Mouse (Mus musculus): ENCODE data around the gene Cfap100. TPM values are rescaled to one million over a fixed set of nuclear protein-coding genes. Genes with fewer than 3 reads are reported as not detected.

Gene Cfap100
- polyA plus RNA-seq, 1 experiment from 2014 or later: 6.9 TPM

GRCm38 (mm10) chr6:90422565-90422964 is 6.0 kb downstream of the Cfap100 start:
- peaks cover 10% of the 10 kb centered on the region for H3K4me1 ChIP-seq (replicated peaks)
- ATAC-seq (ENCODE audit: low FRiP score): peak; percentile 87
- WGBS: 3% methylated on average over 14 of the region's 14 CpGs
- H3K27me3 ChIP-seq: peaks cover 15% of the 10 kb centered on the region
- peak overlapping the region; percentile 44 for H3K27ac ChIP-seq
- H3K4me3 ChIP-seq: peak overlapping the region; percentile 23
- peak overlapping the region; percentile 46 for H3K4me2 ChIP-seq
- no peaks in the 10 kb centered on the region for H3K36me3 ChIP-seq
- H3K9me3 ChIP-seq: no peaks in the 10 kb centered on the region
- H3K9ac ChIP-seq: peak overlapping the region; percentile 29; the same call in 1 of the 2 replicates

DNA sequence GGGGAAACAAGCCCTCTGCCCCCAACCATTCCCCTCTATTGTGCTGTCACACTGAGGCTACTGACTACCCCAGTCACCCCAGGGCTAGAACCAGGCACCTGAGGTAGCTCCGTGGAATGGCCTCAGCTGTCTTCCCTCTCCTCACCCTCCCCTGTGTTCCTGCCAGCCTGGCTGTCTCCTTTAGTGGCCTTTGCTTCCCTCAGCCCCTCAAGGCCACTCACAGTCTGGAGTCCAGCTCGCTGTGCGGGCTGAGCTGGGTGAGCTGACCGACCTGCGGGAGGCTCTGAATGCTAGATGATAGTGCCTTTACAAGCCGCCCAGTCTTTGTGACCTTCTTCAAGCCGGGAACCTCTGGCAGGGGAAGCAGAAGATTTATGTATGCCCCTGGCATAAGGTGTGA is 16.7 kb downstream of the Cfap100 start:
- H3K9me3 ChIP-seq: no peaks in the 10 kb centered on the region

GRCm38 (mm10) chr6:90410972-90411371 is 17.6 kb downstream of the Cfap100 start:
- ATAC-seq (ENCODE audit: low FRiP score): no peak
- Histone ChIP-seq H3K9ac (no peak overlapping the region), H3K9me3 (no peaks in the 10 kb centered on the region), H3K4me1 (replicated peaks) (no peaks in the 10 kb centered on the region), H3K4me2 (no peak overlapping the region), H3K27ac (no peak overlapping the region), H3K4me3 (no peak overlapping the region), H3K27me3 (no peaks in the 10 kb centered on the region), H3K36me3 (peaks cover 8% of the 10 kb centered on the region)
- 90% methylated on average over 1 of the region's 1 CpGs for WGBS

More for the DNA sequence above, 16.7 kb downstream of the Cfap100 start:
- H3K4me1 ChIP-seq (replicated peaks): no peaks in the 10 kb centered on the region
- no peaks in the 10 kb centered on the region for H3K36me3 ChIP-seq
- no peaks in the 10 kb centered on the region for H3K27me3 ChIP-seq
- H3K9ac ChIP-seq: no peak overlapping the region
- ATAC-seq (ENCODE audit: low FRiP score): no peak
- no peak overlapping the region for H3K4me2 ChIP-seq
- WGBS: 83% methylated on average over 7 of the region's 7 CpGs
- no peak overlapping the region for H3K4me3 ChIP-seq
- H3K27ac ChIP-seq: no peak overlapping the region

- H3K4me2 ChIP-seq: no peak overlapping the region
- no peak overlapping the region for H3K4me3 ChIP-seq
- no peak overlapping the region for H3K9ac ChIP-seq
- no peak overlapping the region for H3K27ac ChIP-seq
- no peak for ATAC-seq (ENCODE audit: low FRiP score)
- no peaks in the 10 kb centered on the region for H3K4me1 ChIP-seq (replicated peaks)
- H3K36me3 ChIP-seq: peaks cover 32% of the 10 kb centered on the region
- no peaks in the 10 kb centered on the region for H3K27me3 ChIP-seq
- no peaks in the 10 kb centered on the region for H3K9me3 ChIP-seq
These were observed 20.0 kb downstream of the Cfap100 start for GRCm38 (mm10) chr6:90408632-90409031.

DNA sequence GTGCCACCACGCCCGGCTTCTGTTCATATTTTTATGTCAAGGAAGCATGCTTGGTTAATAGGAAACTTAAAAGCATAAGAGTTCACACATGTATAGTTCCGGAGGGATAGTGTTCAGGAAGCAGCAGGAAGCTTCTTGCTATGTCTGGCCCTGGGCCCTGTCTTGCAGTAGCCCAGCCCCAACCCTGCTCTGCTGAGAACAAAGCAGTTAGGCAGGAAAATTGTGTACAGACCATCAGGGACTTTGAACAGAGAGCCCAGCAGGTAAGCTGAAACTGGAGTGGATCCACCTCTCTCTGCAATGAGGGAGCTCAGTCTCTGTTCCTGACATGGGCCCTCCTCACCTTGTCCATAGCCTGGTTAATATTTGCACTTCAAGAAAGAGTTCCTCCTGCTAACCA is 31.3 kb downstream of the Cfap100 start:
- WGBS: 83% methylated on average over 3 of the region's 3 CpGs
- Histone ChIP-seq H3K36me3 (peaks cover 69% of the 10 kb centered on the region), H3K9ac (no peak overlapping the region), H3K4me3 (no peak overlapping the region), H3K4me2 (no peak overlapping the region), H3K9me3 (no peaks in the 10 kb centered on the region), H3K4me1 (replicated peaks) (no peaks in the 10 kb centered on the region), H3K27me3 (no peaks in the 10 kb centered on the region), H3K27ac (no peak overlapping the region)
- ATAC-seq (ENCODE audit: low FRiP score): no peak

DNA sequence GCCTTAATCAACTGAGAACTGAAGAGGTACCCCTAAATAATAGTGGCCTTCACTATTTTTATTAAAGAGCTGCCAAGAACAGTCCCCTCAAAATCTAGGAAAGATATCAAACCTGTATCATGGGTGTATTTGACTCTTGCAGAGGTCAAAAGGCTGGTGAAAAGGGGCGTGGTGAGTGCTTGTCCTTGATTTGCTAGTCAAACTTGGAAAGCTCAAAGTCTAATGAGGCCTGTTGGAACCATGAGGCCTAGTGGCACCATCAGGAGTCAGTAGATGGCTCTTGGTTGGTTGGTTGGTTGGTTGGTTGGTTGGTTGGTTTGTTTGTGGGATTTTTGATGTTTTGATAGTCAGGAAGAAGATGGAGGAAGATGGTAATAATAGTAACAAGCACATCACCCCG is 32.8 kb downstream of the Cfap100 start:
- 94% methylated on average over 2 of the region's 2 CpGs for WGBS
- H3K27me3 ChIP-seq: no peaks in the 10 kb centered on the region
- no peak overlapping the region for H3K4me2 ChIP-seq
- H3K4me3 ChIP-seq: no peak overlapping the region
- no peaks in the 10 kb centered on the region for H3K9me3 ChIP-seq
- H3K36me3 ChIP-seq: peaks cover 69% of the 10 kb centered on the region
- H3K4me1 ChIP-seq (replicated peaks): no peaks in the 10 kb centered on the region
- H3K27ac ChIP-seq: no peak overlapping the region
- H3K9ac ChIP-seq: no peak overlapping the region
- ATAC-seq (ENCODE audit: low FRiP score): no peak

GRCm38 (mm10) chr6:90393948-90394347 is 34.6 kb downstream of the Cfap100 start:
- no peak overlapping the region for H3K27ac ChIP-seq
- H3K4me1 ChIP-seq (replicated peaks): no peaks in the 10 kb centered on the region
- 76% methylated on average over 3 of the region's 3 CpGs for WGBS
- H3K4me3 ChIP-seq: no peak overlapping the region
- H3K27me3 ChIP-seq: no peaks in the 10 kb centered on the region
- H3K9me3 ChIP-seq: no peaks in the 10 kb centered on the region
- ATAC-seq (ENCODE audit: low FRiP score): no peak
- H3K9ac ChIP-seq: no peak overlapping the region
- H3K4me2 ChIP-seq: no peak overlapping the region
- H3K36me3 ChIP-seq: peaks cover 67% of the 10 kb centered on the region

DNA sequence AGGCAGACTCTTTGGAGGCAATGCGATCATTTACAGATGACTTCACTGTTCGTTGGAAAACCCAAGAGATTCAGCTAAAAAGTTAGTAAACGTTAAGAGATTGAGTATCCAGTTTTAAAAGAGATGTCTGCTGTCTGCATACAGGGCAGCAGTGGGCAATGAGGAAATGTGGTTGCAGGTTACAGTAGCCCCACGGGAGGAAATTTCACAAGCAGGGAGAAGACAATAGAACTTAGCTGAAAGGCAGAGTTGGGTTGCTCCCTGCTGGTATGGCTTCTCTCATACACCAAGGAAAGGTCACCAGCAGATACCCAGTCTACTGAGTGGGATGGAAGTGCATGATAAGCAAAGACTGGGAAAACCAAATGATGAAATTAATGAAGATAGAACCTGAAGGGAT is 38.0 kb downstream of the Cfap100 start:
- Histone ChIP-seq H3K4me2 (no peak overlapping the region), H3K36me3 (peaks cover 80% of the 10 kb centered on the region), H3K4me1 (replicated peaks) (no peaks in the 10 kb centered on the region), H3K27me3 (no peaks in the 10 kb centered on the region), H3K27ac (no peak overlapping the region), H3K9ac (no peak overlapping the region), H3K9me3 (no peaks in the 10 kb centered on the region), H3K4me3 (no peak overlapping the region)
- WGBS: 82% methylated on average over 4 of the region's 4 CpGs
- ATAC-seq (ENCODE audit: low FRiP score): no peak

DNA sequence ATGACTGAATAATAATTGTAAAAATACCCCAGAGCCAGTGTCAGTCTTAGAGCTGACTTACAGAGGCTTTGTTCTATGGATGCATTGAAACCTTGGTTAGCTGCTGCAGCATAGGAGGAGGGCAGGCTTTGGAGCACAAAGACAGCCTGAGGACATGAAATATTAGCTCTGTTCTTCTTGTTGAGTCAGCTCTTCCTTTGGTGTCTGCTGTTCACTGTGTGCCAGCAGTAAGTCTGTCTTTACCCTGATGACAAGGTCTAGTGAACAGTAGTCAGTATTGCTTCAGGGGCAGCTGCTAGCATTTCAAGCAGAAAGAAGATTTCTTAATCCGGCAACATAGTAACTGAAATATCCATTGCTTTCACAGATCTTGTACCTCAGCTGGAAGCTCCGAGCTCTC is 47.1 kb downstream of the Cfap100 start:
- no peak overlapping the region for H3K27ac ChIP-seq
- H3K27me3 ChIP-seq: no peaks in the 10 kb centered on the region
- no peaks in the 10 kb centered on the region for H3K9me3 ChIP-seq
- H3K4me3 ChIP-seq: no peak overlapping the region
- H3K36me3 ChIP-seq: peaks cover 95% of the 10 kb centered on the region
- no peaks in the 10 kb centered on the region for H3K4me1 ChIP-seq (replicated peaks)
- H3K9ac ChIP-seq: no peak overlapping the region
- ATAC-seq (ENCODE audit: low FRiP score): no peak
- no peak overlapping the region for H3K4me2 ChIP-seq
- WGBS: 91% methylated on average over 2 of the region's 2 CpGs

- H3K9me3 ChIP-seq: no peaks in the 10 kb centered on the region
- H3K4me3 ChIP-seq: no peak overlapping the region
- H3K27ac ChIP-seq: no peak overlapping the region
- H3K27me3 ChIP-seq: no peaks in the 10 kb centered on the region
- peaks cover 95% of the 10 kb centered on the region for H3K36me3 ChIP-seq
- no peak for ATAC-seq (ENCODE audit: low FRiP score)
- WGBS: 94% methylated on average over 2 of the region's 2 CpGs
- H3K9ac ChIP-seq: no peak overlapping the region
- no peak overlapping the region for H3K4me2 ChIP-seq
- peaks cover 6% of the 10 kb centered on the region for H3K4me1 ChIP-seq (replicated peaks)
These were observed 50.9 kb downstream of the Cfap100 start for GRCm38 (mm10) chr6:90377708-90378107.

- peaks cover 27% of the 10 kb centered on the region for H3K4me1 ChIP-seq (replicated peaks)
- no peak for ATAC-seq (ENCODE audit: low FRiP score)
- no peaks in the 10 kb centered on the region for H3K9me3 ChIP-seq
- H3K9ac ChIP-seq: no peak overlapping the region
- no peak overlapping the region for H3K4me2 ChIP-seq
- peaks cover 64% of the 10 kb centered on the region for H3K36me3 ChIP-seq
- no peaks in the 10 kb centered on the region for H3K27me3 ChIP-seq
- H3K27ac ChIP-seq: no peak overlapping the region
- no peak overlapping the region for H3K4me3 ChIP-seq
- 96% methylated on average over 4 of the region's 4 CpGs for whole genome bisulfite sequencing
These were observed 54.0 kb downstream of the Cfap100 start for GRCm38 (mm10) chr6:90374647-90375046.

DNA sequence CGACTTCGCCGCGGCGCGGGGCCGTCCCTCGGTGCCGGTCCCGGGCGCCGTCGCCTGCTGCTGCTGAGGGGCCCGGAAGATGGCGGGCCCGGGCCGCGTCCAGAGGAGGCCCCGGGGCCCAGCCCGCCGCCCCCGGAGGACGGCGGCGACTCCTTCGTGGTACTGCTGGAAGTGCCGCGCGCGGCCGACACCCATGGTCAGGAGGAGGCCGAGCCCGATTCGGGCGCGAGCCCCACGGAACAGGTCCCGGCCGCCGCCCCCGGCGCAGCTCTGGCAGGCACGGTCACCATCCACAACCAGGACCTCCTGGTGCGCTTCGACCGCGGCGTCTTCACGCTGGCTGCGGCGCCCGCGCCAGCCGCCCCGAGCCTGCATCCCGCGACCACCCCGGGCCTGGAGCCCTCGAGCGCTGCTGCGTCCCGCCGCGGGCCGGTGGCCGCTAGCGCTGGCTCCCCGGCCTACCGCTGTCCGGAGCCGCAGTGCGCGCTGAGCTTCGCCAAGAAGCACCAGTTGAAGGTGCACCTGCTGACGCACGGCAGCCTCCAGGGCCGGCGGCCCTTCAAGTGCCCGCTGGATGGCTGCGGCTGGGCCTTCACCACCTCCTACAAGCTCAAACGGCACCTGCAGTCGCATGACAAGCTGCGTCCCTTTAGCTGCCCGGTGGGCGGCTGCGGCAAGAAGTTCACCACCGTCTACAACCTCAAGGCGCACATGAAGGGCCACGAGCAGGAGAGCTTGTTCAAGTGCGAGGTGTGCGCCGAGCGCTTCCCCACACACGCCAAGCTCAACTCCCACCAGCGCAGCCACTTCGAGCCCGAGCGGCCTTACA is 58.7 kb downstream of the Cfap100 start:
- Histone ChIP-seq H3K4me1 (replicated peaks) (peaks cover 30% of the 10 kb centered on the region), H3K9ac (peak overlapping the region; percentile 95), H3K27ac (peak overlapping the region; percentile 90), H3K9me3 (no peaks in the 10 kb centered on the region), H3K4me3 (peak overlapping the region; percentile 84), H3K4me2 (peak overlapping the region; percentile 98), H3K27me3 (no peaks in the 10 kb centered on the region), H3K36me3 (peaks cover 20% of the 10 kb centered on the region)
- WGBS: under 1% methylated on average over 89 of the region's 98 CpGs
- peak; percentile 85 for ATAC-seq (ENCODE audit: low FRiP score)

All from hindbrain, embryonic 13.5 days (tissue).